Mouse (Mus musculus) heart, adult 2 months (tissue): Measurements from ENCODE around the gene Mib2. TPM values are rescaled to one million over a fixed set of nuclear protein-coding genes. Genes with fewer than 3 reads are reported as not detected.
"Not testable (repeated sequence)": the region's sequence is repeated elsewhere in the genome, so short reads cannot be mapped to it uniquely, and the experiment has no call there.

Experiments
- DNase-seq, 2 experiments: peaks; one replicate each; pipeline ENCODE4 v3.0.0; 2021
- H3K27ac ChIP-seq: fragments of 200-600 bp; 2 replicates; pipeline ENCODE4 v1.8.1; 2022
- H3K27me3 ChIP-seq: fragments of 200-500 bp; 2 replicates; pipeline ENCODE4 v1.6.1; 2012; ENCODE audit warnings: mild to moderate bottlenecking, low read length, inconsistent platforms, mixed read lengths; ENCODE audit not compliant: control insufficient read depth, insufficient read depth
- H3K36me3 ChIP-seq: fragments of 200-500 bp; 2 replicates; pipeline ENCODE4 v1.6.1; 2012; ENCODE audit warnings: low read length, inconsistent platforms; ENCODE audit not compliant: control insufficient read depth, insufficient read depth
- H3K4me1 ChIP-seq: fragments of 200-500 bp; 2 replicates; pipeline ENCODE4 v1.6.1; 2011; ENCODE audit warnings: low read length; ENCODE audit not compliant: control insufficient read depth, insufficient read depth
- H3K4me3 ChIP-seq: fragments of 200-600 bp; 2 replicates; pipeline ENCODE4 v1.8.1; 2022
- H3K79me2 ChIP-seq: fragments of 200-500 bp; replicated peaks from 2 replicates; pipeline ENCODE4 v1.6.1; 2012; ENCODE audit warnings: mild to moderate bottlenecking, inconsistent platforms, low read length, moderate library complexity, mixed read lengths; ENCODE audit not compliant: control insufficient read depth, insufficient read depth
- H3K9ac ChIP-seq: fragments of 200-500 bp; 2 replicates; pipeline ENCODE4 v1.6.1; 2012; ENCODE audit warnings: low read depth, mild to moderate bottlenecking, control low read depth, inconsistent platforms, low read length, mixed read lengths
- CTCF ChIP-seq: fragments of 200-600 bp; IDR thresholded peaks from 2 replicates; pipeline ENCODE4 v1.8.1; 2022; ENCODE audit warnings: antibody characterized with exemption, mild to moderate bottlenecking, moderate library complexity
- EP300 ChIP-seq: fragments of 200-500 bp; IDR thresholded peaks from 2 replicates; pipeline ENCODE4 v1.6.1; 2011; ENCODE audit warnings: low read depth, low read length, control low read depth; ENCODE audit not compliant: insufficient read depth
- POLR2A ChIP-seq: fragments of 200-500 bp; IDR thresholded peaks from 2 replicates; pipeline ENCODE4 v1.6.1; 2011; ENCODE audit warnings: mild to moderate bottlenecking, low read depth, low read length, control low read depth; ENCODE audit not compliant: insufficient read depth
- WGBS: fragments of 180-500 bp; shearing (Covaris S2); methylation state at CpG from one replicate; pipeline ENCODE4 v1.1.7; 2018; 5-methylcytosine and 5-hydroxymethylcytosine counted together
- intact Hi-C: fragments of 180-260 bp; cut with DNase I; formaldehyde crosslinking; loops from one replicate; pipeline ENCODE4 v1.15.1; 2025
- polyA plus RNA-seq: library from polyadenylated mRNA; depleted of rRNA; stranded (reverse); fragments of >200 nt; gene quantifications from 2 replicates; pipeline ENCODE4 v1.2.3, GENCODE M21; 2012
- total RNA-seq, 2 experiments: library from RNA; stranded (reverse); gene quantifications; 2 replicates each; pipeline ENCODE4 v1.2.3; 2021

Mib2 gene
- total and polyA plus RNA-seq, 3 experiments, result 24.9 to 35.8 (median 25.7) TPM

- H3K9ac ChIP-seq, result peak overlapping the region; percentile 66
- WGBS, result 3% methylated on average over 92 of the region's 92 CpGs
- peak overlapping the region; percentile 66 for H3K27ac ChIP-seq
- TF ChIP-seq POLR2A (no peak), CTCF (peak; percentile 68), EP300 (no peak)
- DNase-seq, result peak; percentile 77 to 82
- H3K4me3 ChIP-seq, result peak overlapping the region; percentile 74
- H3K79me2 ChIP-seq, result no peaks in the 10 kb centered on the region
- no peaks in the 10 kb centered on the region for H3K36me3 ChIP-seq
- no peaks in the 10 kb centered on the region for H3K4me1 ChIP-seq
- intact Hi-C loops, result no loop called here
- H3K27me3 ChIP-seq, result no peaks in the 10 kb centered on the region
These were observed 25.7 kb upstream of the Mib2 start for GRCm38 (mm10) chr4:155694482-155695401.

GRCm38 (mm10) chr4:155694111-155694481, 25.1 kb upstream of the Mib2 start, which contains the start of gene Fndc10:
Gene Fndc10 (plus strand): TSS chr4:155694342.
- no peaks in the 10 kb centered on the region for H3K79me2 ChIP-seq
- no peaks in the 10 kb centered on the region for H3K27me3 ChIP-seq
- peak in 1 of 2 experiments; percentile 80 for DNase-seq
- H3K4me3 ChIP-seq, result peak within 1 kb of the TSS; percentile 74
- H3K27ac ChIP-seq, result peak within 1 kb of the TSS; percentile 66
- TF ChIP-seq CTCF (peak; percentile 21; the same call in 1 of the 2 replicates), POLR2A (no peak)
- under 1% methylated on average over 47 of the region's 47 CpGs for WGBS
- H3K36me3 ChIP-seq, result no peaks in the 10 kb centered on the region
- intact Hi-C loops, result no loop called here
- no peaks in the 10 kb centered on the region for H3K4me1 ChIP-seq
- peak within 1 kb of the TSS; percentile 66 for H3K9ac ChIP-seq

GRCm38 (mm10) chr4:155692421-155692820, 23.4 kb upstream of the Mib2 start:
- H3K79me2 ChIP-seq, result no peaks in the 10 kb centered on the region
- 96% methylated on average over 3 of the region's 3 CpGs for WGBS
- no peak for TF ChIP-seq EP300
- intact Hi-C loops, result no loop called here
- no peak for DNase-seq
- H3K27ac ChIP-seq, result no peak overlapping the region
- H3K27me3 ChIP-seq, result no peaks in the 10 kb centered on the region
- no peak overlapping the region for H3K9ac ChIP-seq
- no peaks in the 10 kb centered on the region for H3K4me1 ChIP-seq
- no peak overlapping the region for H3K4me3 ChIP-seq
- H3K36me3 ChIP-seq, result no peaks in the 10 kb centered on the region

DNA sequence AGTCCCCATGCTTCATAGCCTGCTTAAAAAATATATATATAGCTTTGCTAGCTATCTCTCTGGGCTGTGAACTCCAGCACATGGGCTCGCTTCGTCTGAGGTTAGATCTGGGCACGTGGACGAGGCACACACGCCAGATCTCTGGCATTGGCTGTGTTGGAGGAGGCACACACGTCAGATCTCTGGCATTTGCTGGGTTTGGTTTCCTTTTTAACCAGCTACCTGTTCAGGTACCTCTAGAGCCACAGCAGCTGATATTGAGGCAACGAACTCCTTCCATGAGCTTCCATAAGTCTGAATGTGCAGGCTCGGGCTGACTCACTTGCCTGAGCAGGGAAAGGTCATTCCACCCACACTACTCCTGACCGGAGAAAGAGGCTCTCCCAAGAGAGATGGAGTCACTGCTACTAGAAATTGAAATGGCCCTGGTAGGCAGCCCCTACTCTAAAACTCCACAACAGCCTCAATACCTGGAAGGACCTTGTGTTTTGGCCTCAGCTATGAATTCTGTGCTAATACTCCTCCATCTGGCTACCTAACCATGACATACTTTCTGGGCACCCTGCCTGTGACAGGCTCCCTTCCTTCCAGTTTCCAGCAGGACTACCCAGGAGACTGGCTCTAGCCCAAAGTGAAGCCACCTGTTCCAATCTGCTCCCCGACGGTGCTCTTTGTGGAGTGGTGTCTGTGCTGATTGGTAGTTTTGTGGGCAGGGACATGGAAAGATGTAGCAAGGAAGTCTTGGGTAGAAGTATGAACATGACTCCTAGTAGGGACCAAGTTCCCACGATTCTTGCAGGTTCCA, 21.8 kb upstream of the Mib2 start:
- no peak overlapping the region for H3K9ac ChIP-seq
- intact Hi-C loops, result no loop called here
- H3K4me3 ChIP-seq, result no peak overlapping the region
- H3K79me2 ChIP-seq, result no peaks in the 10 kb centered on the region
- H3K4me1 ChIP-seq, result no peaks in the 10 kb centered on the region
- WGBS, result 64% methylated on average over 12 of the region's 12 CpGs
- no peak overlapping the region for H3K27ac ChIP-seq
- no peaks in the 10 kb centered on the region for H3K27me3 ChIP-seq
- DNase-seq, result no peak
- no peaks in the 10 kb centered on the region for H3K36me3 ChIP-seq
- TF ChIP-seq EP300 (no peak), POLR2A (no peak), CTCF (no peak)

DNA sequence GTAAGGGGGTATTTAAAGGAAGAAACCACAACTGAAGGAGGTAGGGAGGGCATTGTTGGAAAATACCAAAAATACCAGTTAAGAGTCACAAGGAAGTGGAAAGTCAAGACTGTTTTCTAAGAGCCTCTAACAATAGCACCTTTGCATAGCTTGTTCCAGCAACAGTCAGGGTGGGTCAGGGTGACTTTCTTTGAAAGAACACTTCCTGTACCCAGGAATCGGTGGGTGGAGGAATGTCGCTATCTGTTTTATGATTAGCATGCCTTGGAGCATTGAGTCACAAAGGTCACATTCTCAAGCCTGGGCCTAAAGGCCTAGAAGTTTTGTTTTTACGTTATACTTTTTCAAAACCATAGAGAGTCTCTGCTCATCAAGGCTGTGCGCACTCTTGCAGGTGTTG, 18.8 kb upstream of the Mib2 start:
- H3K36me3 ChIP-seq, H3K79me2 ChIP-seq, H3K4me3 ChIP-seq, intact Hi-C loops, H3K4me1 ChIP-seq, H3K27ac ChIP-seq, H3K27me3 ChIP-seq, H3K9ac ChIP-seq, DNase-seq: not testable (repeated sequence)
- 62% methylated on average over 4 of the region's 4 CpGs for WGBS

DNA sequence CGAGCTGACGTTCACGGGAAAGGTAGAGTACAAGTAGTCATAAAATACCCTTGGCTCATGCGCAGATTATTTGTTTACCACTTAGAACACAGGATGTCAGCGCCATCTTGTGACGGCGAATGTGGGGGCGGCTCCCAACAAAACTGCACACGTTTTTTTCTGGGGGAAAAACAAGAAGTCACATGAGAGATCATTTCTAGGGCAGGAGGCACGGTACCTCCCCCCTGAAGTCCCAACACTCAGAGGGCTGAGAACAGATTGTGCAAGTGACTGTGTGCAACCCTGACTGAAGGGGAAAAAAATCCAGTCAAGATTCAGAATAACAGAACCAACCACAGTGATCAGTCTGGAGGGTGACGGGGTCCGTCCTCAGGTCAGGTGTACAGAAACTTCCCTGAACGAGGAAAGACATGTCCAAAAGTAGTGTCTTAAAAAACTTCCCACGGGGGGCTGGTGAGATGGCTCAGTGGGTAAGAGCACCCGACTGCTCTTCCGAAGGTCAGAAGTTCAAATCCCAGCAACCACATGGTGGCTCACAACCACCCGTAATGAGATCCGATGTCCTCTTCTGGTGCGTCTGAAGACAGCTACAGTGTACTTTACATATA, 14.8 kb upstream of the Mib2 start:
- intact Hi-C loops, H3K9ac ChIP-seq, H3K36me3 ChIP-seq, H3K27me3 ChIP-seq, DNase-seq, H3K4me3 ChIP-seq, H3K4me1 ChIP-seq, H3K79me2 ChIP-seq, H3K27ac ChIP-seq: not testable (repeated sequence)
- WGBS, result 84% methylated on average over 16 of the region's 19 CpGs
